Mouse (Mus musculus) liver (tissue): Measurements from ENCODE around the gene Nbl1.

Experiments
- DNase-seq: peaks from one replicate; pipeline ENCODE4 v3.0.0-alpha.2; 2020; ENCODE audit warnings: mixed read lengths

Gene Nbl1

GRCm38 (mm10) chr4:139092356-139093195 is at the start of gene Nbl1:
TSS of gene Nbl1 (minus strand) at chr4:139092993.
- DNase-seq, result peak; percentile 42

GRCm38 (mm10) chr4:139141785-139142184 is 49.0 kb upstream of the Nbl1 start:
- DNase-seq, result no peak

GRCm38 (mm10) chr4:139140267-139140666 is 47.5 kb upstream of the Nbl1 start:
- DNase-seq, result no peak

- no peak for DNase-seq
Observed at GRCm38 (mm10) chr4:139136011-139136410, 43.2 kb upstream of the Nbl1 start.

- DNase-seq, result no peak
Observed at GRCm38 (mm10) chr4:139133109-139133508, 40.3 kb upstream of the Nbl1 start.

GRCm38 (mm10) chr4:139131858-139132672 is 39.3 kb upstream of the Nbl1 start:
- DNase-seq, result no peak

GRCm38 (mm10) chr4:139130701-139131549 is 38.1 kb upstream of the Nbl1 start, which contains the start of gene Minos1:
TSS of gene Minos1 (minus strand) at chr4:139131113.
- DNase-seq, result peak; percentile 97

GRCm38 (mm10) chr4:139129806-139130700 is 37.3 kb upstream of the Nbl1 start:
- peak; percentile 60 for DNase-seq

- no peak for DNase-seq
Observed at GRCm38 (mm10) chr4:139126475-139126874, 33.7 kb upstream of the Nbl1 start.

GRCm38 (mm10) chr4:139124940-139125339 is 32.1 kb upstream of the Nbl1 start:
- no peak for DNase-seq

GRCm38 (mm10) chr4:139122557-139122956 is 29.8 kb upstream of the Nbl1 start:
- DNase-seq, result no peak

GRCm38 (mm10) chr4:139120998-139121397 is 28.2 kb upstream of the Nbl1 start:
- no peak for DNase-seq

- no peak for DNase-seq
Observed at GRCm38 (mm10) chr4:139120281-139120814, 27.6 kb upstream of the Nbl1 start.

GRCm38 (mm10) chr4:139116356-139117063 is 23.7 kb upstream of the Nbl1 start:
- DNase-seq, result peak; percentile 38

GRCm38 (mm10) chr4:139115721-139116120 is 22.9 kb upstream of the Nbl1 start:
- peak; percentile 32 for DNase-seq

GRCm38 (mm10) chr4:139112482-139112881 is 19.7 kb upstream of the Nbl1 start:
- DNase-seq, result no peak

GRCm38 (mm10) chr4:139111421-139111820 is 18.6 kb upstream of the Nbl1 start:
- no peak for DNase-seq

- no peak for DNase-seq
Observed at GRCm38 (mm10) chr4:139110858-139111257, 18.1 kb upstream of the Nbl1 start.

- no peak for DNase-seq
Observed at GRCm38 (mm10) chr4:139105453-139105852, 12.7 kb upstream of the Nbl1 start.

- DNase-seq, result no peak
Observed at GRCm38 (mm10) chr4:139101546-139101945, 8.8 kb upstream of the Nbl1 start.

- DNase-seq, result no peak
Observed at GRCm38 (mm10) chr4:139100326-139100725, 7.5 kb upstream of the Nbl1 start.
